Mouse (Mus musculus) heart, adult 9 months (tissue): Measurements from ENCODE around the gene Ddit4l.
"Not testable (repeated sequence)": the region's sequence is repeated elsewhere in the genome, so short reads cannot be mapped to it uniquely, and the experiment has no call there.

ENCODE experiments used
- DNase-seq, 2 experiments: peaks; one replicate each; pipeline ENCODE4 v3.0.0; 2022; ENCODE audit warnings: low spot score in 2 of 2

Ddit4l gene

GRCm38 (mm10) chr3:137647427-137648100 lies 26.2 kb downstream of the Ddit4l start:
- no peak for DNase-seq

- DNase-seq, result no peak
Observed at GRCm38 (mm10) chr3:137649112-137649511, 27.7 kb downstream of the Ddit4l start.

GRCm38 (mm10) chr3:137652853-137653252 lies 31.4 kb downstream of the Ddit4l start:
- no peak for DNase-seq

DNA sequence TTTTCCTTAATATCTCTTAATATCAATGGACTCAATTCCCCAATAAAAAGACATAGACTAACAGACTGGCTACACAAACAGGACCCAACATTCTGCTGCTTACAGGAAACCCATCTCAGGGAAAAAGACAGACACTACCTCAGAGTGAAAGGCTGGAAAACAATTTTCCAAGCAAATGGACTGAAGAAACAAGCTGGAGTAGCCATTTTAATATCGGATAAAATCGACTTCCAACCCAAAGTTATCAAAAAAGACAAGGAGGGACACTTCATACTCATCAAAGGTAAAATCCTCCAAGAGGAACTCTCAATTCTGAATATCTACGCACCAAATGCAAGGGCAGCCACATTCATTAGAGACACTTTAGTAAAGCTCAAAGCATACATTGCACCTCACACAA lies 49.8 kb downstream of the Ddit4l start, which contains the start of gene Gm21962:
Gene Gm21962, plus strand, starts transcription at position 301 of the 400 bp plus-strand sequence.
- DNase-seq, result not testable (repeated sequence)
